Mouse (Mus musculus) heart, adult 2 months (tissue): ENCODE measurements around the gene Dnah8. TPM values are rescaled to one million over a fixed set of nuclear protein-coding genes. Genes with fewer than 3 reads are reported as not detected.

ENCODE experiments used
- DNase-seq, 2 experiments: peaks; one replicate each; pipeline ENCODE4 v3.0.0; 2021
- H3K27ac ChIP-seq: fragments of 200-600 bp; 2 replicates; pipeline ENCODE4 v1.8.1; 2022
- H3K27me3 ChIP-seq: fragments of 200-500 bp; 2 replicates; pipeline ENCODE4 v1.6.1; 2012; ENCODE audit warnings: mild to moderate bottlenecking, low read length, inconsistent platforms, mixed read lengths; ENCODE audit not compliant: control insufficient read depth, insufficient read depth
- H3K36me3 ChIP-seq: fragments of 200-500 bp; 2 replicates; pipeline ENCODE4 v1.6.1; 2012; ENCODE audit warnings: low read length, inconsistent platforms; ENCODE audit not compliant: control insufficient read depth, insufficient read depth
- H3K4me1 ChIP-seq: fragments of 200-500 bp; 2 replicates; pipeline ENCODE4 v1.6.1; 2011; ENCODE audit warnings: low read length; ENCODE audit not compliant: control insufficient read depth, insufficient read depth
- H3K4me3 ChIP-seq: fragments of 200-600 bp; 2 replicates; pipeline ENCODE4 v1.8.1; 2022
- H3K79me2 ChIP-seq: fragments of 200-500 bp; replicated peaks from 2 replicates; pipeline ENCODE4 v1.6.1; 2012; ENCODE audit warnings: mild to moderate bottlenecking, inconsistent platforms, low read length, moderate library complexity, mixed read lengths; ENCODE audit not compliant: control insufficient read depth, insufficient read depth
- H3K9ac ChIP-seq: fragments of 200-500 bp; 2 replicates; pipeline ENCODE4 v1.6.1; 2012; ENCODE audit warnings: low read depth, mild to moderate bottlenecking, control low read depth, inconsistent platforms, low read length, mixed read lengths
- CTCF ChIP-seq: fragments of 200-600 bp; IDR thresholded peaks from 2 replicates; pipeline ENCODE4 v1.8.1; 2022; ENCODE audit warnings: antibody characterized with exemption, mild to moderate bottlenecking, moderate library complexity
- EP300 ChIP-seq: fragments of 200-500 bp; IDR thresholded peaks from 2 replicates; pipeline ENCODE4 v1.6.1; 2011; ENCODE audit warnings: low read depth, low read length, control low read depth; ENCODE audit not compliant: insufficient read depth
- POLR2A ChIP-seq: fragments of 200-500 bp; IDR thresholded peaks from 2 replicates; pipeline ENCODE4 v1.6.1; 2011; ENCODE audit warnings: mild to moderate bottlenecking, low read depth, low read length, control low read depth; ENCODE audit not compliant: insufficient read depth
- WGBS: fragments of 180-500 bp; shearing (Covaris S2); methylation state at CpG from one replicate; pipeline ENCODE4 v1.1.7; 2018; 5-methylcytosine and 5-hydroxymethylcytosine counted together
- intact Hi-C: fragments of 180-260 bp; cut with DNase I; formaldehyde crosslinking; loops from one replicate; pipeline ENCODE4 v1.15.1; 2025
- polyA plus RNA-seq: library from polyadenylated mRNA; depleted of rRNA; stranded (reverse); fragments of >200 nt; gene quantifications from 2 replicates; pipeline ENCODE4 v1.2.3, GENCODE M21; 2012
- total RNA-seq, 2 experiments: library from RNA; stranded (reverse); gene quantifications; 2 replicates each; pipeline ENCODE4 v1.2.3; 2021

Dnah8 gene
- total and polyA plus RNA-seq, 3 experiments = 0.45 to 1.2 (median 0.97) TPM

- Histone ChIP-seq H3K4me1 (no peaks in the 10 kb centered on the region), H3K79me2 (no peaks in the 10 kb centered on the region), H3K9ac (no peak overlapping the region), H3K27ac (no peak overlapping the region), H3K36me3 (no peaks in the 10 kb centered on the region), H3K27me3 (no peaks in the 10 kb centered on the region), H3K4me3 (no peak overlapping the region)
- TF ChIP-seq CTCF = no peak
- no peak for TF ChIP-seq POLR2A
- no peak for TF ChIP-seq EP300
- no peak for DNase-seq
- 62% methylated on average over 3 of the region's 3 CpGs for WGBS
- intact Hi-C loops = no loop called here
Observed at GRCm38 (mm10) chr17:30732736-30733135, 108.6 kb downstream of the Dnah8 start.

GRCm38 (mm10) chr17:30734770-30735169 lies 110.6 kb downstream of the Dnah8 start:
- Histone ChIP-seq H3K4me1 (no peaks in the 10 kb centered on the region), H3K27me3 (no peaks in the 10 kb centered on the region), H3K79me2 (no peaks in the 10 kb centered on the region), H3K27ac (no peak overlapping the region), H3K36me3 (no peaks in the 10 kb centered on the region), H3K4me3 (no peak overlapping the region), H3K9ac (no peak overlapping the region)
- DNase-seq = no peak
- TF ChIP-seq EP300 (no peak), POLR2A (no peak), CTCF (no peak)
- 87% methylated on average over 8 of the region's 8 CpGs for WGBS
- intact Hi-C loops = no loop called here

GRCm38 (mm10) chr17:30735454-30735853 lies 111.3 kb downstream of the Dnah8 start:
- Histone ChIP-seq H3K27me3 (no peaks in the 10 kb centered on the region), H3K79me2 (no peaks in the 10 kb centered on the region), H3K4me3 (no peak overlapping the region), H3K4me1 (no peaks in the 10 kb centered on the region), H3K36me3 (no peaks in the 10 kb centered on the region), H3K27ac (no peak overlapping the region), H3K9ac (no peak overlapping the region)
- no peak for DNase-seq
- intact Hi-C loops = no loop called here
- WGBS = 90% methylated on average over 2 of the region's 2 CpGs
- TF ChIP-seq POLR2A = no peak
- 0 out of 2 replicates have a peak, but pooled peaks have one; percentile 12 for TF ChIP-seq CTCF

- 41% methylated on average over 6 of the region's 6 CpGs for WGBS
- Histone ChIP-seq H3K4me1 (no peaks in the 10 kb centered on the region), H3K4me3 (no peak overlapping the region), H3K36me3 (no peaks in the 10 kb centered on the region), H3K79me2 (no peaks in the 10 kb centered on the region), H3K27me3 (no peaks in the 10 kb centered on the region), H3K9ac (no peak overlapping the region), H3K27ac (no peak overlapping the region)
- peak; percentile 13 to 39 for DNase-seq
- intact Hi-C loops = no loop called here
- TF ChIP-seq CTCF (peak; percentile 74), EP300 (no peak)
Observed at GRCm38 (mm10) chr17:30737797-30738196, 113.6 kb downstream of the Dnah8 start.

- H3K27me3 ChIP-seq = no peaks in the 10 kb centered on the region
- H3K27ac ChIP-seq = no peak overlapping the region
- no peaks in the 10 kb centered on the region for H3K36me3 ChIP-seq
- no peaks in the 10 kb centered on the region for H3K4me1 ChIP-seq
- no peak overlapping the region for H3K4me3 ChIP-seq
- intact Hi-C loops = no loop called here
- 87% methylated on average over 3 of the region's 3 CpGs for WGBS
- no peak overlapping the region for H3K9ac ChIP-seq
- DNase-seq = no peak
- no peaks in the 10 kb centered on the region for H3K79me2 ChIP-seq
- TF ChIP-seq CTCF (no peak), POLR2A (no peak), EP300 (no peak)
Observed at GRCm38 (mm10) chr17:30739769-30740168, 115.6 kb downstream of the Dnah8 start.

- no peaks in the 10 kb centered on the region for H3K79me2 ChIP-seq
- no peak overlapping the region for H3K27ac ChIP-seq
- no peaks in the 10 kb centered on the region for H3K4me1 ChIP-seq
- 71% methylated on average over 3 of the region's 3 CpGs for WGBS
- intact Hi-C loops = no loop called here
- H3K27me3 ChIP-seq = no peaks in the 10 kb centered on the region
- DNase-seq = no peak
- TF ChIP-seq POLR2A (no peak), CTCF (0 out of 2 replicates have a peak, but pooled peaks have one; percentile 14)
- no peak overlapping the region for H3K9ac ChIP-seq
- H3K4me3 ChIP-seq = no peak overlapping the region
- H3K36me3 ChIP-seq = no peaks in the 10 kb centered on the region
Observed at GRCm38 (mm10) chr17:30743947-30744346, 119.8 kb downstream of the Dnah8 start.
